Mouse (Mus musculus): ENCODE data around the gene Map3k14.

Map3k14 gene

GRCm38 (mm10) chr11:103271979-103272378, 4.7 kb upstream of the Map3k14 start:
- DNase-seq (ENCODE audit: low read depth, low spot score): peak; percentile 37

GRCm38 (mm10) chr11:103269426-103269825, 2.2 kb upstream of the Map3k14 start:
- DNase-seq (ENCODE audit: low read depth, low spot score): no peak

GRCm38 (mm10) chr11:103268905-103269304, 1.6 kb upstream of the Map3k14 start:
- no peak for DNase-seq (ENCODE audit: low read depth, low spot score)

GRCm38 (mm10) chr11:103268350-103268749, 1.1 kb upstream of the Map3k14 start:
- DNase-seq (ENCODE audit: low read depth, low spot score): no peak

GRCm38 (mm10) chr11:103266729-103267345, 435 bp downstream of the Map3k14 start:
- DNase-seq (ENCODE audit: low read depth, low spot score): peak; percentile 35

- DNase-seq (ENCODE audit: low read depth, low spot score): no peak
Observed at GRCm38 (mm10) chr11:103265856-103266255, 1.4 kb downstream of the Map3k14 start.

- no peak for DNase-seq (ENCODE audit: low read depth, low spot score)
Observed at GRCm38 (mm10) chr11:103265211-103265610, 2.1 kb downstream of the Map3k14 start.

- no peak for DNase-seq (ENCODE audit: low read depth, low spot score)
Observed at GRCm38 (mm10) chr11:103264427-103265005, 2.8 kb downstream of the Map3k14 start.

- DNase-seq (ENCODE audit: low read depth, low spot score): no peak
Observed at GRCm38 (mm10) chr11:103263551-103263950, 3.7 kb downstream of the Map3k14 start.

- no peak for DNase-seq (ENCODE audit: low read depth, low spot score)
Observed at GRCm38 (mm10) chr11:103262412-103263267, 4.6 kb downstream of the Map3k14 start.

GRCm38 (mm10) chr11:103261671-103262411, 5.4 kb downstream of the Map3k14 start:
- DNase-seq (ENCODE audit: low read depth, low spot score): no peak

GRCm38 (mm10) chr11:103260515-103261192, 6.6 kb downstream of the Map3k14 start:
- no peak for DNase-seq (ENCODE audit: low read depth, low spot score)

- DNase-seq (ENCODE audit: low read depth, low spot score): no peak
Observed at GRCm38 (mm10) chr11:103260034-103260433, 7.2 kb downstream of the Map3k14 start.

GRCm38 (mm10) chr11:103257938-103258481, 9.3 kb downstream of the Map3k14 start:
- DNase-seq (ENCODE audit: low read depth, low spot score): peak; percentile 20

GRCm38 (mm10) chr11:103253605-103254004, 13.7 kb downstream of the Map3k14 start:
- no peak for DNase-seq (ENCODE audit: low read depth, low spot score)

GRCm38 (mm10) chr11:103252380-103252779, 14.9 kb downstream of the Map3k14 start:
- no peak for DNase-seq (ENCODE audit: low read depth, low spot score)

- DNase-seq (ENCODE audit: low read depth, low spot score): no peak
Observed at GRCm38 (mm10) chr11:103250324-103250723, 16.9 kb downstream of the Map3k14 start.

- no peak for DNase-seq (ENCODE audit: low read depth, low spot score)
Observed at GRCm38 (mm10) chr11:103249509-103249908, 17.8 kb downstream of the Map3k14 start.

GRCm38 (mm10) chr11:103248837-103249236, 18.4 kb downstream of the Map3k14 start:
- DNase-seq (ENCODE audit: low read depth, low spot score): no peak

GRCm38 (mm10) chr11:103247504-103248177, 19.6 kb downstream of the Map3k14 start:
- DNase-seq (ENCODE audit: low read depth, low spot score): no peak

All from R1 (cell line).